Mouse (Mus musculus): Measurements from ENCODE around the gene Trpv1. TPM values are rescaled to one million over a fixed set of nuclear protein-coding genes. Genes with fewer than 3 reads are reported as not detected.
A peak's percentile ranks its signal among the peaks of the same experiment; 100 is the strongest.

Gene Trpv1
- polyA plus RNA-seq (2014; fragmentation: Nextera tagmentation; extraction: Ambion mirVana): 5.1 TPM in 1 of 2 replicates, not detected in the other

- Histone ChIP-seq H3K9me3 (ENCODE audit: control insufficient read depth, low read length) (no peaks in the 10 kb centered on the region), H3K36me3 (ENCODE audit: control insufficient read depth, insufficient read depth, low read length) (no peaks in the 10 kb centered on the region), H3K27me3 (ENCODE audit: control insufficient read depth, insufficient read depth, low read length) (no peaks in the 10 kb centered on the region), H3K4me3 (ENCODE audit: low read depth, low read length) (no peak within 1 kb of the TSS), H3K4me2 (ENCODE audit: low read depth, low read length) (no peak within 1 kb of the TSS), H3K4me1 (ENCODE audit: control insufficient read depth, insufficient read depth, low read length) (no peaks in the 10 kb centered on the region), H3K27ac (ENCODE audit: low read depth, low read length) (no peak within 1 kb of the TSS), H3K9ac (replicated peaks; ENCODE audit: low read depth, low read length) (no peak within 1 kb of the TSS)
- 79% methylated on average over 5 of the region's 5 CpGs for WGBS
- ATAC-seq (ENCODE audit: low read depth): peak; percentile 49; the same call in 1 of the 2 replicates
Measured at GRCm38 (mm10) chr11:73233992-73234391, at the start of gene Trpv1. Trpv1 (plus strand) TSS chr11:73234292.

DNA sequence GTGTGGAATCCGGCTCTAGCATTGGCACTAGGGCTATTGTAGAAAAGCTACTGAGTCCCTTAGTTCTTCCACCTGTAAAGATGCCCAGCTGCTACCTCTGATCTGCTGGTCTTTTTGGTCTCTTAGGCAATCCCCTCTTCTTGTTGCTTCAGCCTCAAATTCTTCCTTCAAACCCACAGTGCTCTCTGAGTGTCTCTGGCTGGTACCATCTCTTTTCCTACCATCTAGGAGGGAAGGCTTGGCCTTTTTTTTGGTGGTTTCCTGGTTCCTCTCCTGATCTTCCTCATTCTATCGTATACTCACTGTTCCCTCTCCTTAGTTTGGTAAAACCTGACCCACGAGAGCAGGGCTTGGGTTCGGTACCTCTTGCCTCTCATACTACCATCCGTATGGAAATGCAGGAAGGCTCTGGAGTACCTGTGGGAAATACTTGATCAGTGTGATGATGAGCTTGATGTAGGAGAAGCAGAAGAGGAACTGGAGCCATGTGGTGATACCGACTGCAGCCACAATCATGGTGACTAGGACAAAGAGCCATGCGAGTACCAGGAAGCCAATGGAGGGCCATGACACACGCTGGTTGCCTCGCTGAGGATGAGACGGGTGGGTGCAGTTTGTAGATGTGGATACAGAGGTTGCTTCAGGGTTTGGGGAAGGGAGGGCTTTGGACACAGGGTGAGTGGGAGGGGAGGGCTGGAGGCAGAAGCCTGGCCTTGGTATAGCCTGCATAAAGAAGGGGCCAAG is 48.0 kb upstream of the Trpv1 start:
- Histone ChIP-seq H3K27ac (ENCODE audit: low read depth, low read length) (no peak overlapping the region), H3K4me1 (ENCODE audit: control insufficient read depth, insufficient read depth, low read length) (no peaks in the 10 kb centered on the region), H3K4me3 (ENCODE audit: low read depth, low read length) (no peak overlapping the region), H3K9me3 (ENCODE audit: control insufficient read depth, low read length) (no peaks in the 10 kb centered on the region), H3K4me2 (ENCODE audit: low read depth, low read length) (no peak overlapping the region), H3K36me3 (ENCODE audit: control insufficient read depth, insufficient read depth, low read length) (peaks cover 33% of the 10 kb centered on the region), H3K9ac (replicated peaks; ENCODE audit: low read depth, low read length) (no peak overlapping the region), H3K27me3 (ENCODE audit: control insufficient read depth, insufficient read depth, low read length) (no peaks in the 10 kb centered on the region)
- 95% methylated on average over 10 of the region's 10 CpGs for WGBS
- ATAC-seq (ENCODE audit: low read depth): no peak

GRCm38 (mm10) chr11:73187231-73187630 is 46.9 kb upstream of the Trpv1 start:
- WGBS: 90% methylated on average over 6 of the region's 6 CpGs
- Histone ChIP-seq H3K9ac (replicated peaks; ENCODE audit: low read depth, low read length) (no peak overlapping the region), H3K4me1 (ENCODE audit: control insufficient read depth, insufficient read depth, low read length) (no peaks in the 10 kb centered on the region), H3K4me2 (ENCODE audit: low read depth, low read length) (no peak overlapping the region), H3K27me3 (ENCODE audit: control insufficient read depth, insufficient read depth, low read length) (no peaks in the 10 kb centered on the region), H3K9me3 (ENCODE audit: control insufficient read depth, low read length) (no peaks in the 10 kb centered on the region), H3K4me3 (ENCODE audit: low read depth, low read length) (no peak overlapping the region), H3K27ac (ENCODE audit: low read depth, low read length) (no peak overlapping the region), H3K36me3 (ENCODE audit: control insufficient read depth, insufficient read depth, low read length) (peaks cover 40% of the 10 kb centered on the region)
- no peak for ATAC-seq (ENCODE audit: low read depth)

- Histone ChIP-seq H3K9me3 (ENCODE audit: control insufficient read depth, low read length) (no peaks in the 10 kb centered on the region), H3K4me2 (ENCODE audit: low read depth, low read length) (no peak overlapping the region), H3K4me1 (ENCODE audit: control insufficient read depth, insufficient read depth, low read length) (peaks cover 3% of the 10 kb centered on the region; the same call in 1 of the 2 replicates), H3K27ac (ENCODE audit: low read depth, low read length) (no peak overlapping the region), H3K27me3 (ENCODE audit: control insufficient read depth, insufficient read depth, low read length) (no peaks in the 10 kb centered on the region), H3K36me3 (ENCODE audit: control insufficient read depth, insufficient read depth, low read length) (peaks cover 33% of the 10 kb centered on the region), H3K9ac (replicated peaks; ENCODE audit: low read depth, low read length) (no peak overlapping the region), H3K4me3 (ENCODE audit: low read depth, low read length) (no peak overlapping the region)
- ATAC-seq (ENCODE audit: low read depth): no peak
- WGBS: 76% methylated on average over 6 of the region's 6 CpGs
Measured at GRCm38 (mm10) chr11:73193047-73193446, 41.0 kb upstream of the Trpv1 start.

- H3K27ac ChIP-seq (ENCODE audit: low read depth, low read length): no peak overlapping the region
- peaks cover 5% of the 10 kb centered on the region; the same call in 1 of the 2 replicates for H3K4me1 ChIP-seq (ENCODE audit: control insufficient read depth, insufficient read depth, low read length)
- no peak overlapping the region for H3K4me2 ChIP-seq (ENCODE audit: low read depth, low read length)
- H3K9ac ChIP-seq (replicated peaks; ENCODE audit: low read depth, low read length): no peak overlapping the region
- WGBS: 86% methylated on average over 2 of the region's 2 CpGs
- H3K27me3 ChIP-seq (ENCODE audit: control insufficient read depth, insufficient read depth, low read length): no peaks in the 10 kb centered on the region
- H3K36me3 ChIP-seq (ENCODE audit: control insufficient read depth, insufficient read depth, low read length): peaks cover 25% of the 10 kb centered on the region
- no peak overlapping the region for H3K4me3 ChIP-seq (ENCODE audit: low read depth, low read length)
- ATAC-seq (ENCODE audit: low read depth): no peak
- H3K9me3 ChIP-seq (ENCODE audit: control insufficient read depth, low read length): no peaks in the 10 kb centered on the region
Measured at GRCm38 (mm10) chr11:73194444-73194843, 39.6 kb upstream of the Trpv1 start.

DNA sequence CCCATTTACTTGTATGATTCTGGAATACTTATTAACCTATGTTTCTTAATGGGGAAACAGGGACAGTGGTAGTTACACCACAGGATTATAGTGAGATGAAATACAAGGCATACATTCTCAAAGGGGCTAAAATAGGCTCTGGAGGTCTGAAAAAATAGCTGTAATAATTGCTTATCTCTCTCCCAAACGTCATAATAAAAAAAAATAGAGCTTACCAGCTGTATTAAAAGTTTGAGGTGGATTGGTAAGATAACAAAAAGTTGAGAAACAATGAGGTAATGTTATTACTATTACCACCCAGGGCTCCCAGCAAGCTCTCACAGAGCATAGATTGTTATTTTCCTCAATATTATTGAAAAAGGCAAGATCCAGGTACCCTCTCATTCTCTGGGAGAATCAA is 35.9 kb upstream of the Trpv1 start:
- Histone ChIP-seq H3K36me3 (ENCODE audit: control insufficient read depth, insufficient read depth, low read length) (no peaks in the 10 kb centered on the region), H3K4me3 (ENCODE audit: low read depth, low read length) (peak overlapping the region; percentile 75), H3K27me3 (ENCODE audit: control insufficient read depth, insufficient read depth, low read length) (no peaks in the 10 kb centered on the region), H3K4me1 (ENCODE audit: control insufficient read depth, insufficient read depth, low read length) (peaks cover 8% of the 10 kb centered on the region; the same call in 1 of the 2 replicates), H3K9me3 (ENCODE audit: control insufficient read depth, low read length) (no peaks in the 10 kb centered on the region), H3K27ac (ENCODE audit: low read depth, low read length) (no peak overlapping the region), H3K4me2 (ENCODE audit: low read depth, low read length) (peak overlapping the region; percentile 91), H3K9ac (replicated peaks; ENCODE audit: low read depth, low read length) (peak overlapping the region; percentile 71)
- WGBS: 2% methylated on average over 1 of the region's 1 CpGs
- no peak for ATAC-seq (ENCODE audit: low read depth)

DNA sequence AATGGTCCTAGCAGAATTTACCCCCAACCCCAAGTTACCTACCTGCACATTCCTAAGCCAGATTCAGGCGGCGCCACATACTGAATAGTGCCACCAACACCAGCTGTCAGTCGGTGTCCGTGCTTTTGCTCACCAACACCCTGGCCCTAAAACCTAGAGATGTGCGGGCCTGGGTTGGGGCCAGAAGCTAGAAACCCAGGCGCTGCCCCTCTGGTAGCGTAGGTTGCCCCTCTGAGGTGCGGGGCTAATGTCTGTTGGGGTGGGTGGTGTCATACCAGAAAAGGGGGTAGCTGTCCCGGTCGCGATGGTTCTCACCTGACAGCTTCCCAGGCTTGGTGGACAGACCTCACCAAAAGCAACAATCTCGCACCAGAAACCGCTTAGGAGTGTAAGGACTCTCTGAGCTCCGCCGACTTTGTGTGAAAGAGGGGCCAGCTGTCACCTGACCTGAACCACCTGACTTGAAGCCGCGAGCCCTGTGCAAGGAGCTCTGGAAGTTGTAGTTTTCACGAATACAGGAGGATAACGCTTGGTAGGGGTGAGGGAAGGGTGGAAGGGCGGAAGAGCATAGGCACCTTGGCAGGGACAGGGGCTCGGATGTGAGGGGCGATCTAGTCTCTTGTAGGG is 35.4 kb upstream of the Trpv1 start, which contains the start of gene Ctns:
Ctns (minus strand) TSS at position 440 of the 627 bp plus-strand sequence.
- ATAC-seq (ENCODE audit: low read depth): peak; percentile 96
- WGBS: 1% methylated on average over 22 of the region's 22 CpGs

DNA sequence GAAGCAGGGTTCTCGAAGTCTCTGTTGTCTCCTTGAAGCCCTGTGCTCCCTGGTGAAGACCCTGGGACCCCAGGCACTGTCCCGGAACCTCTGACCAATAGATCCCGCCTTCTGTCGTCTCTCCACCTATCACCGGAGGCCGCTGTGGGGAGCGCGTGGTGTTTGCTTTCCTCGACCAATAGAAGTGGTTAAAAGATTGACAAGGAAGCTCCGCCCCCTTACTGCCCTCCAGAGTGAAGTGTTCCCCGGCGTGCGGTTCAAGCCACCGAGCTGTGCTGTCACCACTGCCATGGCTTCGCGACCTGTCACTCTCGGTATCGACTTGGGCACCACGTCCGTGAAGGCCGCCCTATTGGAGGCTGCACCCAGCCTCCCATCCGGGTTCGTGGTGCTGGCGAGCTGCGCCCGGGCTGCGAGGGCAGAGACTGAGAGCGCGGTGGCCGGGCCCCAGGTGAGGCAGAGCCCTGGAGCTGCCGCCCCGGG is 34.8 kb upstream of the Trpv1 start, which contains the start of gene Shpk:
Shpk (plus strand) TSS at position 231 of the 483 bp plus-strand sequence.
- Histone ChIP-seq H3K27ac (ENCODE audit: low read depth, low read length) (peak within 1 kb of the TSS; percentile 45; the same call in 1 of the 2 replicates), H3K4me2 (ENCODE audit: low read depth, low read length) (peak within 1 kb of the TSS; percentile 91), H3K9me3 (ENCODE audit: control insufficient read depth, low read length) (no peaks in the 10 kb centered on the region), H3K36me3 (ENCODE audit: control insufficient read depth, insufficient read depth, low read length) (no peaks in the 10 kb centered on the region), H3K9ac (replicated peaks; ENCODE audit: low read depth, low read length) (peak within 1 kb of the TSS; percentile 71), H3K4me1 (ENCODE audit: control insufficient read depth, insufficient read depth, low read length) (peaks cover 8% of the 10 kb centered on the region; the same call in 1 of the 2 replicates), H3K27me3 (ENCODE audit: control insufficient read depth, insufficient read depth, low read length) (no peaks in the 10 kb centered on the region), H3K4me3 (ENCODE audit: low read depth, low read length) (peak within 1 kb of the TSS; percentile 75)
- peak; percentile 98 for ATAC-seq (ENCODE audit: low read depth)
- under 1% methylated on average over 32 of the region's 32 CpGs for WGBS

More for the DNA sequence above, 35.4 kb upstream of the Trpv1 start, which contains the start of gene Ctns:
- H3K27ac ChIP-seq (ENCODE audit: low read depth, low read length): peak within 1 kb of the TSS; percentile 45; the same call in 1 of the 2 replicates
- H3K4me3 ChIP-seq (ENCODE audit: low read depth, low read length): peak within 1 kb of the TSS; percentile 75
- H3K4me1 ChIP-seq (ENCODE audit: control insufficient read depth, insufficient read depth, low read length): peaks cover 8% of the 10 kb centered on the region; the same call in 1 of the 2 replicates
- H3K36me3 ChIP-seq (ENCODE audit: control insufficient read depth, insufficient read depth, low read length): no peaks in the 10 kb centered on the region
- peak within 1 kb of the TSS; percentile 71 for H3K9ac ChIP-seq (replicated peaks; ENCODE audit: low read depth, low read length)
- H3K27me3 ChIP-seq (ENCODE audit: control insufficient read depth, insufficient read depth, low read length): no peaks in the 10 kb centered on the region
- no peaks in the 10 kb centered on the region for H3K9me3 ChIP-seq (ENCODE audit: control insufficient read depth, low read length)
- H3K4me2 ChIP-seq (ENCODE audit: low read depth, low read length): peak within 1 kb of the TSS; percentile 91
